ENCODE assay signal across 10 mouse cellular contexts in the genomic region with DNA sequence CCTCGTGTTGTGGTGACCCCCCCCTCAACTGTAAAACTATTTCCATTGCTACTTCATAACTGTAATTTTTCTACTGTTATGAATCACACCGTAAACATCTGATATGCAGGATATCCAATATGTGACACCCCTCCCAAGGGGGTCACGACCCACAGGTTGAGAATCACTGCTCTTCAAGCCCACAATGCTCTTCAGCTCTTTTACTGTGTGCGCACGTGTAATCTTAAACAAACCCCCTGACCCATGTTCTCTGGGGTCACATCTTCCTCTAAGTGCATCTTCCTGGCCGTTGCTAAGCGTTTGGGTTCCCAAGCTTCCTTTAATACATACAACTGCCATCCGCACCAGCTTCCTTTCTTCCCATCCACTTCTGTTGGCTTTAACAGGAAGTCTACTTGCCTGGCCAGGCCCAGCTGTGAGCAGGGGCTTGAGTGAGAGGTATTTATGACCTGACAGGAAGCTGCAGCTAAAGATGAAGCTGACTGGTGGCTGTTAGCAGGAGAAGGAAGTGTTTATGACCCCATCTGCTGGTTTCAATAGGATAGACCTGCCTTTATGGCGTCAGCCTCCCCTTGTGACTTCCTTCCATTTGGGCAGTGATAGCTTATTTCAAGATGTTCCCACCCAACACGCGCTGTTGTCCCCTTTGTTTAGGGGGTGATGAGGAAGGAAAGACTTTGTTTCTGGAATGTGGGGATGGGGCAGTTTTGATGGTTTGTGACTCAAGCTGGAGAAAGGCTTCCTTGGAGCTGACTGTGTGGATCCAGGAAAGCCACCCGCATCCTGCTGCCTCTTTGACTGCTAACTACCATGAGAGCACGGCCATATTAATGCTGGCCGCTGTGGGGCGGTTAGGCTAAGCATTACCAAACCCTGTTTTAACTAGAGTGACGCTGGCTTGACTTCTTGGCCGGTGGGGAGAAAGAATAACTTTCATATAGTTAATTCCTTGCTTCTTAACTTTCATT.
DNase-seq lines count a peak whose midpoint lies in the region; ATAC-seq and TF ChIP-seq lines count a peak whose summit lies in the region.
"Had no signal": no experiment of that assay in that cellular context is flagged by ENCODE, and none has a peak within 500 bp of the region (broad histone marks: within the 10 kb centered on the region; RNA-seq: fewer than 3 reads in every experiment).

No protein-coding gene starts in this region.

- no peaks in the 10 kb centered on the region for H3K36me3 ChIP-seq in lung, postnatal 0 days (ENCODE audit: insufficient read depth, low read length)
- H3K36me3 ChIP-seq in liver, embryonic 11.5 days (ENCODE audit: control insufficient read depth, insufficient read depth, low read length) = no peaks in the 10 kb centered on the region
- H3K36me3 ChIP-seq in splenic B cell, adult 2 months (ENCODE audit: control insufficient read depth, insufficient read depth, low read length, poor library complexity, severe bottlenecking) = no peaks in the 10 kb centered on the region
- H3K36me3 ChIP-seq in forebrain, embryonic 14.5 days (ENCODE audit: control insufficient read depth, insufficient read depth, low read length) = no peaks in the 10 kb centered on the region

- no peak overlapping the region for H3K4me3 ChIP-seq in lung, postnatal 0 days (ENCODE audit: low read depth, low read length)
- no peak overlapping the region for H3K4me3 ChIP-seq in liver, embryonic 11.5 days (ENCODE audit: low read depth, low read length)
- H3K4me3 ChIP-seq in forebrain, embryonic 14.5 days (ENCODE audit: low read depth, low read length) = no peak overlapping the region
- H3K4me3 ChIP-seq: myocyte had no signal

- no peaks in the 10 kb centered on the region for H3K4me1 ChIP-seq in lung, postnatal 0 days (ENCODE audit: insufficient read depth, low read depth, low read length)
- H3K4me1 ChIP-seq in liver, embryonic 11.5 days (replicated peaks; ENCODE audit: control insufficient read depth, insufficient read depth, low read length) = peaks cover 3% of the 10 kb centered on the region; the same call in 1 of the 2 replicates
- peaks cover 19% of the 10 kb centered on the region for H3K4me1 ChIP-seq in forebrain, embryonic 14.5 days (ENCODE audit: control insufficient read depth, insufficient read depth, low read length)

- peak; percentile 55; the same call in 1 of the 2 replicates for TF ChIP-seq EP300 in lung, postnatal 0 days (IDR thresholded peaks at IDR 0.05)

- no peak overlapping the region for H3K9ac ChIP-seq in lung, postnatal 0 days (replicated peaks; ENCODE audit: low read depth)
- no peak overlapping the region for H3K9ac ChIP-seq in liver, embryonic 11.5 days (ENCODE audit: low read depth, low read length)
- H3K9ac ChIP-seq in forebrain, embryonic 14.5 days (ENCODE audit: low read length) = no peak overlapping the region

- no peak overlapping the region for H3K4me2 ChIP-seq in lung, postnatal 0 days (replicated peaks; ENCODE audit: low read depth, low read length)
- no peak overlapping the region for H3K4me2 ChIP-seq in liver, embryonic 11.5 days
- no peak overlapping the region for H3K4me2 ChIP-seq in forebrain, embryonic 14.5 days (ENCODE audit: low read length)

- no peaks in the 10 kb centered on the region for H3K27me3 ChIP-seq in lung, postnatal 0 days (replicated peaks; ENCODE audit: insufficient read depth, low read length)
- H3K27me3 ChIP-seq in liver, embryonic 11.5 days (replicated peaks; ENCODE audit: control insufficient read depth, insufficient read depth, low read length) = no peaks in the 10 kb centered on the region
- peaks cover 2% of the 10 kb centered on the region; the same call in 1 of the 2 replicates for H3K27me3 ChIP-seq in splenic B cell, adult 2 months (ENCODE audit: control insufficient read depth, insufficient read depth, low read length, poor library complexity, severe bottlenecking)
- no peaks in the 10 kb centered on the region for H3K27me3 ChIP-seq in forebrain, embryonic 14.5 days (replicated peaks; ENCODE audit: control insufficient read depth, insufficient read depth, low read length)

- ATAC-seq in lung, postnatal 0 days = peak; percentile 90
- peak; percentile 69 to 86 for ATAC-seq in hematopoietic stem cell, adult 5-6 weeks (replicated peaks in 1 of 2; ENCODE audit: insufficient read depth in 1 of 2, low FRiP score in 2 of 2, low TSS enrichment in 1 of 2, low read depth in 1 of 2, poor library complexity in 2 of 2, severe bottlenecking in 2 of 2)
- no peak for ATAC-seq in liver, embryonic 11.5 days (replicated peaks; ENCODE audit: low FRiP score)
- no peak for ATAC-seq in forebrain, embryonic 14.5 days
- ATAC-seq: hindbrain, embryonic 16.5 days had no signal

- H3K9me3 ChIP-seq in lung, postnatal 0 days (ENCODE audit: low read length) = no peaks in the 10 kb centered on the region
- H3K9me3 ChIP-seq in liver, embryonic 11.5 days (ENCODE audit: control insufficient read depth, low read length) = no peaks in the 10 kb centered on the region
- H3K9me3 ChIP-seq in forebrain, embryonic 14.5 days (replicated peaks; ENCODE audit: control insufficient read depth, low read length) = no peaks in the 10 kb centered on the region

- peak; percentile 14; the same call in 1 of the 2 replicates for TF ChIP-seq CTCF in lung, postnatal 0 days (IDR thresholded peaks at IDR 0.05)

- DNase-seq in lung, postnatal 0 days (ENCODE audit: low spot score) = peak; percentile 70
- no peak for DNase-seq in lung, adult 18-20 months
- no peak for DNase-seq in liver, embryonic 11.5 days (ENCODE audit: low spot score)
- peak; percentile 66 for DNase-seq in splenic B cell, adult 2 months (ENCODE audit: low read depth, low spot score)
- DNase-seq in urinary bladder, postnatal 36 days (ENCODE audit: low spot score in 2 of 2) = no peak
- no peak for DNase-seq in layer of hippocampus, postnatal 25 days (ENCODE audit: extremely low spot score in 1 of 2, low spot score in 1 of 2)
- no peak for DNase-seq in forebrain, embryonic 14.5 days (ENCODE audit: low spot score)

- peak overlapping the region; percentile 20; the same call in 1 of the 2 replicates for H3K27ac ChIP-seq in lung, postnatal 0 days (ENCODE audit: low read length)
- peak overlapping the region; percentile 16; the same call in 1 of the 2 replicates for H3K27ac ChIP-seq in liver, embryonic 11.5 days (ENCODE audit: low read depth, low read length)
- no peak overlapping the region for H3K27ac ChIP-seq in forebrain, embryonic 14.5 days (ENCODE audit: low read depth, low read length)

- 43% methylated on average over 17 of the region's 17 CpGs for whole genome bisulfite sequencing in lung, postnatal 0 days
- 48% methylated on average over 17 of the region's 17 CpGs for WGBS in liver, embryonic 11.5 days
- 87% methylated on average over 17 of the region's 17 CpGs for WGBS in forebrain, embryonic 14.5 days

Comparison
In these comparisons a context has a peak if more than half of its experiments do, and no peak if none do; other contexts are left out.
1. DNase-seq: peak in lung, postnatal 0 days (single experiment) and splenic B cell, adult 2 months (single experiment); none in lung, adult 18-20 months (0 of 2), liver, embryonic 11.5 days (single experiment), urinary bladder, postnatal 36 days (0 of 2), layer of hippocampus, postnatal 25 days (0 of 2) and forebrain, embryonic 14.5 days (single experiment).
2. ATAC-seq: peak in lung, postnatal 0 days (single experiment) and hematopoietic stem cell, adult 5-6 weeks (2 of 2); none in liver, embryonic 11.5 days (single experiment) and forebrain, embryonic 14.5 days (single experiment).